Mouse (Mus musculus): ENCODE measurements around the gene Rasgrp2. TPM values are rescaled to one million over a fixed set of nuclear protein-coding genes. Genes with fewer than 3 reads are reported as not detected.

Gene Rasgrp2
- polyA plus RNA-seq, 1 experiment from 2014 or later: 32.0 TPM

DNA sequence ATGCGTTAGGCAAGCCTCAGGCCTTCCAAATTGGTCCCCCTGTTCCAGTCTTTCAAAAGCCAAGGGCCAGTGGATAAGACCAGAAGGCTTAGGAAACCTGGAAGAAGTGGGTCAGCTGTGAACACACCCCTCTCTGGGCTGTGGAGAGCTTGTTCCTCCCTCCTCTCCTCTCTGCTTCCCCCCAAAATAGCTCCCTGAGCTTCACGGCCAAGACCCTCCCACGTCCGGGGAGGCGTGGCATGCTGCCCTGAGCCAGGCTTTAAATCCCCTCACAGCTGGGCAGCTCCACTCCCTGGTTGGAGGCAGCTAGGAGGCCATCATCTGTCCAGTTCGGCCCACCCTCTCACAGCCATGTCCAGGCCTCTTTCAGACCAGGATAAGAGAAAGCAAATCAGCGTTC, 15.0 kb upstream of the Rasgrp2 start, which contains the start of gene Pygm:
TSS of gene Pygm (plus strand) at position 272 of the 400 bp plus-strand sequence.
- no peak within 1 kb of the TSS for H3K9ac ChIP-seq
- 18% methylated on average over 7 of the region's 7 CpGs for WGBS
- no peak within 1 kb of the TSS for H3K4me3 ChIP-seq
- H3K27ac ChIP-seq: peak within 1 kb of the TSS; percentile 23; the same call in 1 of the 2 replicates
- no peak within 1 kb of the TSS for H3K4me2 ChIP-seq
- peaks cover 11% of the 10 kb centered on the region for H3K36me3 ChIP-seq
- no peak; the same call in 1 of the 2 replicates for ATAC-seq (ENCODE audit: insufficient number of reproducible peaks, insufficient read depth, low FRiP score, low TSS enrichment, low read depth)
- H3K9me3 ChIP-seq: no peaks in the 10 kb centered on the region
- peaks cover 8% of the 10 kb centered on the region; the same call in 1 of the 2 replicates for H3K27me3 ChIP-seq
- peaks cover 26% of the 10 kb centered on the region for H3K4me1 ChIP-seq

DNA sequence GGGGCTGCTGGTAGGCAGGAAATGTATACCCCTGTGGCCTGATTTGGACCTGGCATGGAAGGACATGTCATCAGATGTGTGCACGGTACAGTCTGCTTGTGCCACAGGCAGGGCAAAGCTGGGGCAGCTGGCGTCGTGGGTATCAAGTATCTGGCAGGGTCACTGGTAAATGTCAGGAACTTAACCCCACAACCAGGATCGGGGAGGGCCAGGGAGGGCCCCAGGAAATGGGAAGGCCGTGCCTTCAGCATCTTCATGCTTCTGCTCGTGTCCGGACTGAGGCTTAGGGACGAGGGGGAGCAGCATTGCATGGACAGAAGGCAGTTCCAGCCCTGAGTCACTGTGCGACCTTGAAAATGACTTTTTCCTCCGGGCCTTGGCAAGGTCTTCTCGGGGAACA, 14.2 kb upstream of the Rasgrp2 start:
- no peak overlapping the region for H3K4me2 ChIP-seq
- H3K36me3 ChIP-seq: 0 out of 2 replicates have a peak, but pooled peaks cover 3% of the 10 kb centered on the region
- no peaks in the 10 kb centered on the region for H3K9me3 ChIP-seq
- H3K4me1 ChIP-seq: peaks cover 34% of the 10 kb centered on the region
- H3K9ac ChIP-seq: no peak overlapping the region
- no peak for ATAC-seq (ENCODE audit: insufficient number of reproducible peaks, insufficient read depth, low FRiP score, low TSS enrichment, low read depth)
- 51% methylated on average over 11 of the region's 11 CpGs for WGBS
- H3K27ac ChIP-seq: no peak overlapping the region
- peaks cover 14% of the 10 kb centered on the region; the same call in 1 of the 2 replicates for H3K27me3 ChIP-seq
- no peak overlapping the region for H3K4me3 ChIP-seq

- Histone ChIP-seq H3K9ac (no peak overlapping the region), H3K4me1 (peaks cover 35% of the 10 kb centered on the region), H3K9me3 (no peaks in the 10 kb centered on the region), H3K36me3 (0 out of 2 replicates have a peak, but pooled peaks cover 2% of the 10 kb centered on the region), H3K27me3 (peaks cover 14% of the 10 kb centered on the region; the same call in 1 of the 2 replicates), H3K27ac (no peak overlapping the region), H3K4me3 (no peak overlapping the region), H3K4me2 (no peak overlapping the region)
- WGBS: 74% methylated on average over 5 of the region's 5 CpGs
- ATAC-seq (ENCODE audit: insufficient number of reproducible peaks, insufficient read depth, low FRiP score, low TSS enrichment, low read depth): no peak
Measured at GRCm38 (mm10) chr19:6385419-6385818, 13.7 kb upstream of the Rasgrp2 start.

DNA sequence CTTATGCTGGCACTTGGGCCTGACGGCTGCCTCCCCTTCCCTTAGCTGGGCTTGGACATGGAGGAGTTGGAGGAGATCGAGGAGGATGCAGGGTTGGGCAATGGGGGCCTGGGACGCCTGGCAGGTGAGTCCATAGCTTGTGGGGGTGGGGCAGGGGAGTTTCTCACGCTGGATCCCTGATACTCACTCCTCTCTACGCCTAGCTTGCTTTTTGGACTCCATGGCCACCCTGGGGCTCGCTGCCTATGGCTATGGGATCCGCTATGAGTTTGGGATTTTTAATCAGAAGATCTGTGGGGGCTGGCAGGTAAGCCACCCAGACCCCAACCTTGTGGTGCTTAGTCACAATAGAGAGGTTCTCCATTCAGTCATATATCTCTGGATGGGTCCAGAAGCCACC, 13.3 kb upstream of the Rasgrp2 start:
- H3K36me3 ChIP-seq: no peaks in the 10 kb centered on the region
- H3K4me1 ChIP-seq: peaks cover 35% of the 10 kb centered on the region
- no peak overlapping the region for H3K4me2 ChIP-seq
- H3K4me3 ChIP-seq: no peak overlapping the region
- H3K9me3 ChIP-seq: no peaks in the 10 kb centered on the region
- peaks cover 14% of the 10 kb centered on the region; the same call in 1 of the 2 replicates for H3K27me3 ChIP-seq
- no peak overlapping the region for H3K27ac ChIP-seq
- ATAC-seq (ENCODE audit: insufficient number of reproducible peaks, insufficient read depth, low FRiP score, low TSS enrichment, low read depth): no peak
- H3K9ac ChIP-seq: no peak overlapping the region
- 78% methylated on average over 7 of the region's 7 CpGs for WGBS

DNA sequence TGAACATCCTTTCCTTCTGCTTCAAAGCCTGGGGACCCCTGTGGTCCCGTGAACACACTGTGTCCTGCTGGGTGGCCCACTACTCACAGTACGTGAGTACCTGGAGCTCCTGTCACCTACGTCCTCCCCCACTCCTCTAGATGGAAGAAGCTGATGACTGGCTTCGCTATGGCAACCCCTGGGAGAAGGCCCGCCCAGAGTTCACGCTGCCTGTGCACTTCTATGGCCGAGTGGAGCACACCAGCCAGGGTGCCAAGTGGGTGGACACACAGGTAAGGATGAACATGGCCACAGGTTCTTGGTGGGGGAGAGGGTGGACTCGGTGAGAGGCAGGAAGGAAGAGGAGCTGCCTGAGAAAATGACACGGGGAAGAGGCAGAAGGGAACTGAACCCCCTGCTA, 12.9 kb upstream of the Rasgrp2 start:
- no peak overlapping the region for H3K4me2 ChIP-seq
- peaks cover 14% of the 10 kb centered on the region; the same call in 1 of the 2 replicates for H3K27me3 ChIP-seq
- no peak for ATAC-seq (ENCODE audit: insufficient number of reproducible peaks, insufficient read depth, low FRiP score, low TSS enrichment, low read depth)
- no peak overlapping the region for H3K9ac ChIP-seq
- H3K9me3 ChIP-seq: no peaks in the 10 kb centered on the region
- H3K4me1 ChIP-seq: peaks cover 35% of the 10 kb centered on the region
- WGBS: 70% methylated on average over 9 of the region's 9 CpGs
- H3K27ac ChIP-seq: no peak overlapping the region
- H3K4me3 ChIP-seq: no peak overlapping the region
- no peaks in the 10 kb centered on the region for H3K36me3 ChIP-seq

DNA sequence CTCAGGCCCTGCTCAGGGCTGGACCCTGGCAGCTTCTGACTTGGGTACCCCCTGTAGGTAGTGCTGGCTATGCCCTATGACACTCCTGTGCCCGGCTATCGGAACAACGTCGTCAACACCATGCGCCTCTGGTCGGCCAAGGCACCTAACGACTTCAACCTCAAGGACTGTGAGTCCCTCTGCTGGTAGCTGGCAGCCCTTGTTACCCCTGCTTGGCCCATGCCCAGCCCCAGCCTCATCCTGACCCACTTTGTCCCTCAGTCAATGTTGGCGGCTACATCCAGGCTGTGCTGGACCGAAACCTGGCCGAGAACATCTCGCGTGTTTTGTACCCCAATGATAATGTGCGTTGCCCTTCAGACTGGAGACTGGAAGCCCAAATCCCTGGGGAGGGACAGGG, 11.1 kb upstream of the Rasgrp2 start:
- Histone ChIP-seq H3K27ac (no peak overlapping the region), H3K9me3 (no peaks in the 10 kb centered on the region), H3K9ac (no peak overlapping the region), H3K4me1 (peaks cover 34% of the 10 kb centered on the region), H3K4me3 (no peak overlapping the region), H3K36me3 (no peaks in the 10 kb centered on the region), H3K27me3 (peaks cover 14% of the 10 kb centered on the region; the same call in 1 of the 2 replicates), H3K4me2 (no peak overlapping the region)
- no peak for ATAC-seq (ENCODE audit: insufficient number of reproducible peaks, insufficient read depth, low FRiP score, low TSS enrichment, low read depth)
- WGBS: 88% methylated on average over 13 of the region's 13 CpGs

- Histone ChIP-seq H3K4me3 (peak overlapping the region; percentile 34), H3K27ac (no peak overlapping the region), H3K9me3 (no peaks in the 10 kb centered on the region), H3K36me3 (no peaks in the 10 kb centered on the region), H3K9ac (peak overlapping the region; percentile 49; the same call in 1 of the 2 replicates), H3K27me3 (peaks cover 14% of the 10 kb centered on the region; the same call in 1 of the 2 replicates), H3K4me2 (peak overlapping the region; percentile 58), H3K4me1 (peaks cover 17% of the 10 kb centered on the region)
- 2% methylated on average over 16 of the region's 16 CpGs for WGBS
- ATAC-seq (ENCODE audit: insufficient number of reproducible peaks, insufficient read depth, low FRiP score, low TSS enrichment, low read depth): no peak
Measured at GRCm38 (mm10) chr19:6389803-6390202, 9.3 kb upstream of the Rasgrp2 start.

GRCm38 (mm10) chr19:6390251-6390650, 8.9 kb upstream of the Rasgrp2 start:
- peaks cover 14% of the 10 kb centered on the region; the same call in 1 of the 2 replicates for H3K27me3 ChIP-seq
- no peaks in the 10 kb centered on the region for H3K9me3 ChIP-seq
- peaks cover 12% of the 10 kb centered on the region for H3K4me1 ChIP-seq
- WGBS: 53% methylated on average over 6 of the region's 6 CpGs
- no peak overlapping the region for H3K27ac ChIP-seq
- no peaks in the 10 kb centered on the region for H3K36me3 ChIP-seq
- H3K9ac ChIP-seq: no peak overlapping the region
- peak overlapping the region; percentile 58 for H3K4me2 ChIP-seq
- 0 out of 2 replicates have a peak overlapping the region, but pooled peaks have one; percentile 34 for H3K4me3 ChIP-seq
- ATAC-seq (ENCODE audit: insufficient number of reproducible peaks, insufficient read depth, low FRiP score, low TSS enrichment, low read depth): no peak

DNA sequence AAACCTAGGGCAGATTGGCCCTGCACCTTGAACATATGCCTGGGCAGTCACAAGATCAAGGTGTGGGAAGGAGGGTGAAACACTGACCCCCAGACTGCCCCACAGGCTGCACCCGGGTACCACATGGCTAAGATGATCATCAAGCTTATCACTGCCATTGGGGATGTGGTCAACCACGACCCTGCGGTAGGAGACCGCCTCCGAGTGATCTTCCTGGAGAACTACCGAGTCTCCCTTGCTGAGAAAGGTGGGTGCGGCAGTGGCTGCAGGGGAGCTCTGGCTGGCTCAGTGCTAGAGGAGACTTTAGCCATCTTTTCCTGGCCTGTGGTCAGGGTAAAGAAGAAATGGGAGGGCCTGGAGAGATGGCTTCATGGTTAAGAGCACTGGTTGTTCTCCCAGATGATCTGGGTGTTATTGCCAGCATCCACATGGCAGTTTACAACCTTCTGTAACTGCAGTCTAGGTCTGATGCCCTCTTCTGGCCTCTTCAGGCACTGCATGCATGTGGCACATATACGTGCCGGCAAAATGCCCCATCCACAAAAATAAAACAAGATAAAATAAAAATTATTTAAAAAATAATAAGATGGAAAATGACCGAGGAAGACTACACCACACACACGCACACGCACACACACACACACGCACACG, 6.3 kb upstream of the Rasgrp2 start:
- 90% methylated on average over 14 of the region's 14 CpGs for WGBS
- H3K9ac ChIP-seq: no peak overlapping the region
- no peak for ATAC-seq (ENCODE audit: insufficient number of reproducible peaks, insufficient read depth, low FRiP score, low TSS enrichment, low read depth)
- H3K4me2 ChIP-seq: no peak overlapping the region
- peaks cover 21% of the 10 kb centered on the region for H3K27me3 ChIP-seq
- no peaks in the 10 kb centered on the region for H3K9me3 ChIP-seq
- H3K36me3 ChIP-seq: no peaks in the 10 kb centered on the region
- H3K4me3 ChIP-seq: no peak overlapping the region
- H3K27ac ChIP-seq: no peak overlapping the region
- H3K4me1 ChIP-seq: peaks cover 10% of the 10 kb centered on the region

GRCm38 (mm10) chr19:6393637-6394036, 5.5 kb upstream of the Rasgrp2 start:
- H3K9ac ChIP-seq: no peak overlapping the region
- peaks cover 14% of the 10 kb centered on the region for H3K4me1 ChIP-seq
- no peak overlapping the region for H3K4me3 ChIP-seq
- ATAC-seq (ENCODE audit: insufficient number of reproducible peaks, insufficient read depth, low FRiP score, low TSS enrichment, low read depth): no peak
- no peak overlapping the region for H3K27ac ChIP-seq
- no peaks in the 10 kb centered on the region for H3K9me3 ChIP-seq
- WGBS: 84% methylated on average over 16 of the region's 16 CpGs
- H3K36me3 ChIP-seq: no peaks in the 10 kb centered on the region
- H3K27me3 ChIP-seq: peaks cover 26% of the 10 kb centered on the region
- no peak overlapping the region for H3K4me2 ChIP-seq

DNA sequence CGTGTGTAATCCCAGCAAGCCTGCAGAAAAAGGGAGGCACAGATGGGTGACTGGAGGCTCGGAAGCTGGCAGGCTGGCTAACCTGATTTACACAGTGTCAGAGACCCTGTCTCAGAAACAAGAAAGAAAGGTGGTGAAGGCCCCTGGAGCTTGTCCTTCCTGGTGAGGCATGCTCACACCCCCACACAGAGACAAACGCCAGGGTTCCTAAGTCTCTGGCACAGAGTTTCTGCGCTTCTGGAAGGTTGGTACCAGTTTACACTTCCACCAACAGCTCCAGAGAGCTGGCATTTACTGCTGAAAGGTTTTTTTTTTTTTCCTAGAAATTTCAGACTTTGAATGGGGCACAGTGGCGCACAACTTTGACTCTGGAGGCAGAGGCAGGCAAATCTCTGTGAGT, 2.9 kb upstream of the Rasgrp2 start:
- Histone ChIP-seq H3K36me3 (no peaks in the 10 kb centered on the region), H3K4me2 (no peak overlapping the region), H3K27me3 (peaks cover 41% of the 10 kb centered on the region), H3K9me3 (no peaks in the 10 kb centered on the region), H3K27ac (no peak overlapping the region), H3K4me3 (no peak overlapping the region), H3K9ac (no peak overlapping the region), H3K4me1 (peaks cover 29% of the 10 kb centered on the region)
- WGBS: 90% methylated on average over 5 of the region's 5 CpGs
- ATAC-seq (ENCODE audit: insufficient number of reproducible peaks, insufficient read depth, low FRiP score, low TSS enrichment, low read depth): no peak

- ATAC-seq (ENCODE audit: insufficient number of reproducible peaks, insufficient read depth, low FRiP score, low TSS enrichment, low read depth): no peak
Measured at GRCm38 (mm10) chr19:6397582-6398249, 1.4 kb upstream of the Rasgrp2 start.

More at GRCm38 (mm10) chr19:6397582-6398249, 1.4 kb upstream of the Rasgrp2 start:
- no peak overlapping the region for H3K27ac ChIP-seq
- no peaks in the 10 kb centered on the region for H3K36me3 ChIP-seq
- H3K27me3 ChIP-seq: peaks cover 55% of the 10 kb centered on the region
- no peaks in the 10 kb centered on the region for H3K9me3 ChIP-seq
- no peak overlapping the region for H3K9ac ChIP-seq
- WGBS: 82% methylated on average over 22 of the region's 22 CpGs
- H3K4me1 ChIP-seq: peaks cover 42% of the 10 kb centered on the region
- H3K4me3 ChIP-seq: no peak overlapping the region
- no peak overlapping the region for H3K4me2 ChIP-seq

Measured in embryonic facial prominence, embryonic 13.5 days (tissue).